Mouse (Mus musculus) spleen, adult 18-20 months (tissue): ENCODE results near the gene Slc12a8.

Source experiments
- DNase-seq, 2 experiments: peaks; one replicate each; pipeline ENCODE4 v3.0.0; 2022; ENCODE audit warnings: mixed read lengths in 2 of 2

The Slc12a8 gene

GRCm38 (mm10) chr16:33584455-33585082, 67.4 kb downstream of the Slc12a8 start:
- no peak for DNase-seq

DNA sequence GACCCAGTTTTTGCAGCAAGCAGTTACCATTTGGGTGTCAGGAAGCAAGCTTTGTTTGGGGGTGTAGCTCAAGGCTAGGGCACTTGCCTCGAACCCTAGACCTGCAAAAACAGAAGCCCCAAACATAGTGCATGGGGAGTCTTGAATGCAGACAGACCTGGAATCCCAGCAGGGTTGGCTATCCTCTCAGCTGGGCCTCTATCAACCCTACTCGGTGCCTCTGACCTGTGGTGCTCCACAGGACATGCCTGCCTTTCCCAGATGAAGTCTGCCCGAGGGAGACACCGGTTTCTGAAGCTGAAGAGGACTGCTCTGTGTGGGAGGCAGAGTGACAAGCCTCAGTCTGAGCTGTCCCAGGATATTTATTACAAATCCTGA, 67.9 kb downstream of the Slc12a8 start:
- no peak for DNase-seq

- no peak for DNase-seq
These were observed 70.4 kb downstream of the Slc12a8 start for GRCm38 (mm10) chr16:33587283-33588127.

- DNase-seq: no peak
These were observed 71.7 kb downstream of the Slc12a8 start for GRCm38 (mm10) chr16:33588845-33589244.

GRCm38 (mm10) chr16:33590438-33590837, 73.3 kb downstream of the Slc12a8 start:
- DNase-seq: no peak

DNA sequence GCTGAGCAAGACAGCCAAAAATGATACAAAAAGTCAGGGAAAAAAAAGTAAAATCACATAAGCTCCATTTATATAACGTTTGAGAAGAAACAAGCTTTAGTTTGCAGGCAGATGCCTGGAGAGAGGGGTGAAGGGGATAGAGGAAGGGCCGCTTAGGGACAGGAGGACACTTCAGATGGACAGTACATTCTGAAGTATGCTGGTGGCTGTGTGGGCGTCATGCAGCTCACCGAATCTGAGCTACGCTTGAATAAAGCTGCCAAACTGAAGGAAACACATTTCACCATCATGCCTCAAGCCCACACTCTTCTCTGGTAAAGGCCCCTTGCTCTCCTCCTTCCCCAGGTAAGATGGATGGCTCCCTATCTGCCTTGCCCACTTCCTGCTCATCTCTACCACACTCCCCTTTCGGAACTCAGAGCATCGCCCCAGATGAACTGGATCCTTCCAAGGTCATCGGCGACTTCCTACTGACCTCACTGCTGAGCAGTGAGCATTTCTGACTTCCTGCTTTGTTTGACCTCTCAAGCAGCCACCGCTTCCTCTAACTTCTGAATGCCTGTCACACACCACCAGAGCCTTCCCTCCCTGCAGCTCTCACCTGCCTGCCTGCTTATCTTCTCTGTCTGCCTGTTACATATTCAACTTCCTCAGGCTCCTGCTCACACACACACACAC, 74.4 kb downstream of the Slc12a8 start:
- peak in 1 of 2 experiments; percentile 18 for DNase-seq

GRCm38 (mm10) chr16:33592286-33592685, 75.2 kb downstream of the Slc12a8 start:
- no peak for DNase-seq

DNA sequence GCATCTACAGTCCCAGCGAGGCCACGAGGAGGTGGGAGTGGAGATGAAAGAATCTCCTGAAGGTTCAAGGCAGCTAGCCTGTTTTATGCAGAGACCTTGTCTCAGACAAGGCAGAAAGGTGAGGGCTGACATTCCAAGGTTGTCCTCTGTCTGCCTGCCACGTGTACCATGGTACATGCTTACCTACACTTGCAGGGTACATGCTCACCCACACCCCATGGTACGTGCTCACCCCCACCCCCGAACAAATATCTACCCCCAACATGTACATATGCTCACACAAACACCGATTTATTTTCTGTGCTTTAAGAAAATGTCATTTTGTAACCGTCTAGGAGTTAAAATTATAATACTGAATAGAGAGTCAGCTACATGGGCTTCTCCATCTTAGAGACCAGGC, 76.3 kb downstream of the Slc12a8 start:
- DNase-seq: no peak

DNA sequence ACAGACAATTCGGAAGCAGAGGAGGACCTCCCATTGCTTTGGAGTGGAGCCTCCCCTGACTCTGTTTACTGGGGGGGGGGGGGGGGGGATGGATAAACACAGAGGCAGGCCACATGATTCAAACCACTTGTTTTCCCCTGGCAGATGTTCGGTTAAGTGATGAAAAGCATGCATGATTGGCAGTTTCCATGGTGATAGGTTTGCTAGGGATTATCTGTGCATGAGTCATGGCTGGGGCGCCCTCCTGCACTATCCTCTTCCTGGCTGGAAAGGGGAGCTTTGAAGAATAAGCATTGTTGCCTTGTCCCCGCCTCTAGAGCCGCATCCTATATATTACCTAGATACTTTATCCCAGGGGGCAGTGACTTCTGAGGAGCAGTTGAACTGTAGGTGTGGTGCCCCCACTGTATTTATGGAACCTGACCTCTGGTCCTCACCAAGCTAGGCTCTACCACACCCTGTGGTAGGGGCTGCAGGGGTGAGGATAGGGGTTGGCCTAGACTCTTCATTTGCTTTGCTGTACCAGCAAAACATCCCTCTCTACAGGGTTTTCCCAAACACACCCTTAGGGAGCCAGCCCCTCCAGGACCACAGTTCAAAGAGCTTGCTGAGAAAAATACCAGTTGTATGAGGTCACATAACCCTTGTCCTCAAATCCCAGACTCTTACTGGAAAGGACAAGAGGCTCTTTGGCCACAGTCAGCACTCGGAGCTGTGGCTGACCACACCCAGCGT, 77.1 kb downstream of the Slc12a8 start:
- no peak for DNase-seq

DNA sequence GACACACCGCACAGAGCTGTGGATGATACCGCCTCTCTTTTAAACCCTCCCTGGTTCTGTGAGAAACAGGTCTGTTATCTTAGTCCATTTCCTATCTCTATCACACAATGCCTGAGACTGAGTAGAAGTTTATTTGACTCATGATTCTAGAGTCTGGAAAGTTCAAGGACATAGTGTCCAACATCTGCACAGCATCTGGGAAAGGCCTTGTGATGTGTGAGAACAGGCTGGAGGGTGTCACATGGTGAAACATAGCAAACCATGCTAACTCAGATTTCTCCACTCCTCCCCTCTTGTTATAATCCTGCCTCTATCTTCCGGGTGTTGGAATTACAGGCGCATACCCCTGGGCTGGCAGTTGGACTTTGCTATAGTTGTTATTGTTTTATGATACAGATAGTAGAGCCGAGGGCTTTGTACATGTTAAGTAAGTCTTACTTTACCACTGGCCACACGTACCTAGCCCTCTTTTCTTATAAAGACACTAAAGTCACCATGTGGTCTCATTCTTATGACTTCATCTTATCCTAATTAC, 78.2 kb downstream of the Slc12a8 start:
- no peak for DNase-seq

- DNase-seq: no peak
These were observed 79.1 kb downstream of the Slc12a8 start for GRCm38 (mm10) chr16:33596213-33596612.

DNA sequence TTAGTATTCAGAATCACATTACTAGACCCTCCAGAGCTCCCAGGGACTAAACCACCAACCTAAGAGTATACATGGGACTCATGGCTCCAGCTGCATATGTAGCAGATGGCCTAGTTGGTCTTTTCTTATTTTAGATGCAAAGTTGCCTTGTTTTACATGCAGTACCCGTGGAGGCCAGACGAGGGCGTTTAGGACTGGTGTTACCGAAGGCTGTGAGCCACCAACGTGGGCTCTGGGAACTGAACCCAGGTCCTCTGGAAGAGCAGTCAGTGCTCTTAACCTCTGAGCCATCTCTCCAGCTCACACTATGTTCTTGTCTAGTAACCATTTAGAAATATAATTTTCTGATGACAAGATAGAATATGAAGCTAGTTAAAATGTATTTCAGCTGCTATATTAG, 83.1 kb downstream of the Slc12a8 start:
- peak in 1 of 2 experiments; percentile 49 for DNase-seq

DNA sequence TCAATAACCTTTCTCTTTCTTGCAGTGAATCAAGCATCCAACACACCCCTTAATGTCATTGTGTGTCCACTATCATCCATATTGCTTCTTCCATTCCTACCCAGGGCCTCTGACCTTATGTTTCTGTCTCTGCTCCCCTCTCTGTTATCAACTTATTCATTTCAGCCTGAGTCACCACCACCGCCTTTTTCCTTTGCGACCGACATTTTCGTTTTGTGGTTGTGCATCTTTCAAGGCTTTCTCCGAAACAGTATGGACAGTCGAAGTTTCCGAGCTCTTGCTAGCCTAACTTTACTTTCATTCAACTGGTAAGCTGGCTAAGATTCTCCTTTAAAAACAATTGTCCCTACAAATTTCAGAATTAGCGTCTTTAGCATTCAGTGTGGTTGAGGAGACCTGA, 84.2 kb downstream of the Slc12a8 start:
- no peak for DNase-seq

- no peak for DNase-seq
These were observed 88.8 kb downstream of the Slc12a8 start for GRCm38 (mm10) chr16:33605647-33606596.

- DNase-seq: no peak
These were observed 89.8 kb downstream of the Slc12a8 start for GRCm38 (mm10) chr16:33606691-33607532.

DNA sequence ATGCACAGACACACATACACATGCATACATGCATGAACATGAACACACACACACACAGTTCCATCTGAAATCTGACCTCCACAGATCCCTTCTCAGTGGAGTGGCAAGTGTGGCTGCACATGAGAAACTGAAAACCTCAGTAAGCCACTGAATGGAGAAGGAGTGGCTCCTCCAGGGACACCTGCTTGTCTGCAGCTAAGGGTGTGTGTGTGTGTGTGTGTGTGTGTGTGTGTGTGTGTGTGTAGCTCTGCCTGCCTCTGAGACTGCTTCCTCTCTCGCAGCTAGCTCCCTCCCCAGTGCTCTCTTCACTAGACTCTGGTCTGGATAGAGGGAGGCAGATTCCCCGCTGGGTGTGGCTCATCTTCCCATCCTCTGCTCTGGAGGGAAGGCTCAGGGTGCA, 92.4 kb downstream of the Slc12a8 start:
- DNase-seq: no peak

DNA sequence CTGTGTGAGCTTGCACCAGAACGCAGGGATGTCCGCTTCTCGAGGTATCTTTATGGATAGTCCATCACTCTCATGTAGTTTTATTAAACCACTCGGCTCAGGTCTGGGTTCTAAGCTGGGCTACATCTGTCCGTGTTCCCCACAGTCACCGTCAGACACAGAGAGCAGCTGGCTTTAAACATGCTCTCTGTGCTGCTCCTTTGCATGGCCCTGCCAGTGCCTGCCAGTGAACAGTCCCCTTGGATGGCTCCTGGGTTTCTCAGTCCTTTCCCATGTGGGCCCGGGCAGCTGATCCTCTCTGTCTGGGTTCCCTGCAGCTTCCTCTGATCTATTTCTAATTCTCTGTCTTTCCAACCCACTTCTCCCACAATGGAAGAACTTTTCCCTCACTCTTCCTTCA, 93.3 kb downstream of the Slc12a8 start:
- no peak for DNase-seq

DNA sequence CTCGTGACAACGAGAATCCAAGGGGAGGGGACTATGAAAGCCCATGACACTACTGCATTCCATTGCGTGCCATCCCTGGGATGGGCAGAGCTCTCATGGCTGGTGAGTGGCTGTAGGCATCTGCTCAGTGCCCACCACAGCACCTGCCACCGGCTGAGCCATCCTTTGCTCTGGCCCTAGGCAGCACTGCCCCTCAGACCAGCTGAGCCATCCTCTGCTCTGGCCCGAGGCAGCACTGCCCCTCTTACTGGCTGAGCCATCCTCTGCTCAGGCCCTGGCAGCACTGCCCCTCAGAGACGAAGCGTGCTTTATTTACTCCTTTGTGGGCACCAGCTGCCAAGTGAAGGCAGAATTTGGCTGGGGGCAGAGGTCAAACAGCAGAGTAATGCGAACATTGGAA, 94.2 kb downstream of the Slc12a8 start:
- DNase-seq: no peak

- DNase-seq: no peak
These were observed 95.1 kb downstream of the Slc12a8 start for GRCm38 (mm10) chr16:33612056-33612770.

DNA sequence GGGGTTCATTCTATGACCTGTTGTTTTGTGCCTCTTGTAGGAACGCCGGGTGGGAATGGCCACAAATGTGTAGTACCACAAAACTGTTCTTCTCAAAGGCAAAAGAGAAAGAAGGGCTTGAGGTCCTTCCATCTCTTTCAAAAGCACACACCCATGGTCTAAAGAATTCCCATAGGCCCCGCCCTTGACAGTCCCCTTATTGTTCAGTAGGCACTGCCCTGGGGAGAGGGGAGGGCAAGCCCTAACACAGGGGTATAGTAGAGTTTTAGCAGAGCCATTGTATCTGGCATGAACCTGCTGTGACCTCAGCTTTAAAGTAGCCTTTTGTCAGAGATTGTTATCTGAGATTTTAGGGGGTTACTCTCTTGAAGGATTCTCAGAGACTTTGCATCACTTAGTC, 98.9 kb downstream of the Slc12a8 start:
- DNase-seq: no peak
